Mouse (Mus musculus): Measurements from ENCODE around the gene Ap2a2. TPM values are rescaled to one million over a fixed set of nuclear protein-coding genes. Genes with fewer than 3 reads are reported as not detected.

The Ap2a2 gene
- total and polyA plus RNA-seq, 3 experiments = 28.5 to 58.3 (median 55.1) TPM

DNA sequence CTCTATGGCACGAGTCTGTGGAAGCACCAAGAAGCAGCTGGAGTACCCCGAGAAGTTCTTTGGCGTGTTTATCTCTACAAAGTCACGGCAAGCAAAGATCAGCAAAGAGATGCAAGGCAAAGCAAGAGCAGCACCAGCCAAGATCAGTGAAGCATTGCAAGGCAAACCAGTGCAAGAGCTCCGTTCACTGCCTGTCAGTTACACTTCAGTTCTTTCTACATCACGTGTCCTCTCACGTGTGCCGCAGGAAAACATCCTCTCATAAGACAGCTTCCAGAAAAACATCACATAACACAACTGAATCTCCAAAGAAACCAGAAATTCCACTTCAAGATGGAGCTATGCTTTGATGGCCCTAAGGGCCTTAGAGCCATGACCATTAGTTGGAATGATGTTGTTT is 29.0 kb downstream of the Ap2a2 start:
- intact Hi-C loops (cut with DNase I) = no loop called here
- WGBS = 95% methylated on average over 8 of the region's 8 CpGs
- no peaks in the 10 kb centered on the region; the same call in 1 of the 2 replicates for H3K4me1 ChIP-seq (ENCODE audit: control insufficient read depth, insufficient read depth, low read length)
- H3K27me3 ChIP-seq (ENCODE audit: control insufficient read depth, insufficient read depth, low read length) = no peaks in the 10 kb centered on the region
- no peak overlapping the region for H3K4me3 ChIP-seq
- 0 out of 2 replicates have a peak, but pooled peaks cover 1% of the 10 kb centered on the region for H3K79me2 ChIP-seq (replicated peaks; ENCODE audit: control insufficient read depth, insufficient read depth, low read length)
- TF ChIP-seq POLR2A (IDR thresholded peaks at IDR 0.05; ENCODE audit: insufficient read depth, low read depth, low read length) (no peak), CTCF (IDR thresholded peaks at IDR 0.05) (no peak), EP300 (IDR thresholded peaks at IDR 0.05; ENCODE audit: insufficient read depth, low read depth, low read length) (no peak)
- no peak overlapping the region for H3K27ac ChIP-seq
- no peak overlapping the region for H3K9ac ChIP-seq (ENCODE audit: low read depth, low read length)
- no peaks in the 10 kb centered on the region for H3K36me3 ChIP-seq (ENCODE audit: control insufficient read depth, insufficient read depth, low read length)
- no peak for DNase-seq

DNA sequence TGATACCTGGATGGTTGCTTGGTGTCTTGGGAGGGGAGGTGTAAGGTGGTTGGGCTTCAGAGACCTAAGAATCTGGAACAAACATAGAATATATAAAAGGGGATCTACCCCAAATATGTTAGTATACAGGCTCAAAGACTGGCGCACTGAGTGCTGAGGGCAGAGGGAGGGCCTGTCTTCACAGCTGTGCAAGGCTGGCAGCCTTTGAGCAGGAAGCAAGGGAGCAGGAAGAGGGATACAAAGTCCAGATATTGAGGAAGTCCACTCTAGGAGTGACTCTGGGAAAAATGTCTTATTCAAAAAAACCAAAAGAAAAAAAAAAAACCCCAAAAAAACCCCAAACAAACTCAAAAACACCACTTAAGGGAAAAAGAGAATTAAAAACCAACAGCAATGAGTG is 30.1 kb downstream of the Ap2a2 start:
- Histone ChIP-seq H3K36me3 (ENCODE audit: control insufficient read depth, insufficient read depth, low read length) (no peaks in the 10 kb centered on the region), H3K9ac (ENCODE audit: low read depth, low read length) (no peak overlapping the region)

GRCm38 (mm10) chr7:141593056-141593455 is 31.1 kb downstream of the Ap2a2 start:
- Histone ChIP-seq H3K36me3 (ENCODE audit: control insufficient read depth, insufficient read depth, low read length) (no peaks in the 10 kb centered on the region), H3K27ac (no peak overlapping the region), H3K4me1 (ENCODE audit: control insufficient read depth, insufficient read depth, low read length) (no peaks in the 10 kb centered on the region; the same call in 1 of the 2 replicates), H3K9ac (ENCODE audit: low read depth, low read length) (no peak overlapping the region), H3K79me2 (replicated peaks; ENCODE audit: control insufficient read depth, insufficient read depth, low read length) (no peaks in the 10 kb centered on the region), H3K27me3 (ENCODE audit: control insufficient read depth, insufficient read depth, low read length) (no peaks in the 10 kb centered on the region), H3K4me3 (no peak overlapping the region)
- WGBS = 89% methylated on average over 6 of the region's 6 CpGs
- no peak for DNase-seq
- TF ChIP-seq POLR2A (IDR thresholded peaks at IDR 0.05; ENCODE audit: insufficient read depth, low read depth, low read length) (no peak), EP300 (IDR thresholded peaks at IDR 0.05; ENCODE audit: insufficient read depth, low read depth, low read length) (no peak), CTCF (IDR thresholded peaks at IDR 0.05) (no peak)
- intact Hi-C loops (cut with DNase I) = no loop called here

More for the DNA sequence above, 30.1 kb downstream of the Ap2a2 start:
- H3K4me1 ChIP-seq (ENCODE audit: control insufficient read depth, insufficient read depth, low read length) = no peaks in the 10 kb centered on the region; the same call in 1 of the 2 replicates
- 0 out of 2 replicates have a peak, but pooled peaks cover 1% of the 10 kb centered on the region for H3K79me2 ChIP-seq (replicated peaks; ENCODE audit: control insufficient read depth, insufficient read depth, low read length)
- TF ChIP-seq CTCF (IDR thresholded peaks at IDR 0.05) (no peak), POLR2A (IDR thresholded peaks at IDR 0.05; ENCODE audit: insufficient read depth, low read depth, low read length) (no peak), EP300 (IDR thresholded peaks at IDR 0.05; ENCODE audit: insufficient read depth, low read depth, low read length) (no peak)
- DNase-seq = no peak
- WGBS = 41% methylated on average over 1 of the region's 1 CpGs
- intact Hi-C loops (cut with DNase I) = no loop called here
- no peaks in the 10 kb centered on the region for H3K27me3 ChIP-seq (ENCODE audit: control insufficient read depth, insufficient read depth, low read length)
- no peak overlapping the region for H3K27ac ChIP-seq
- no peak overlapping the region for H3K4me3 ChIP-seq

DNA sequence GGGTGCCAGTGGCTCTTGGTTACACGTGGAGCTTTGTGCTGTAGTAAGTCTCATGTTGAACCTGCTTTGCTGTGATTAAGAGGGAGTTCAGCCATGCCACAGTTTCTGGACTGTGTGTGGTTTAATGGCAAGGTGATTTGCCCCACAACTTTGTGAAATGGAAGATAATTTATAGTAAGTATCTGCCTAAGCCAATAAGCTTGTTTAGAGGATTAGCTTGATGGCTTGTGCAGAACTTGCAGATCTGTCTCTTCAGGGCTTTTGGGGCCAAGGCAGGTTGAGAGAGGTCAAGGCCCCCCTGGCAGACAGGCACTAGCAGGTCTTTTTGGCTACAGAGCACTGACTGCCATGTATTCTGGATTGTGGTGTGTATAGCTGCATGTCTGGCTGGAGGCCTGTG is 35.0 kb downstream of the Ap2a2 start:
- 86% methylated on average over 1 of the region's 1 CpGs for WGBS
- Histone ChIP-seq H3K27ac (no peak overlapping the region), H3K9ac (ENCODE audit: low read depth, low read length) (no peak overlapping the region), H3K79me2 (replicated peaks; ENCODE audit: control insufficient read depth, insufficient read depth, low read length) (no peaks in the 10 kb centered on the region), H3K4me1 (ENCODE audit: control insufficient read depth, insufficient read depth, low read length) (no peaks in the 10 kb centered on the region; the same call in 1 of the 2 replicates), H3K27me3 (ENCODE audit: control insufficient read depth, insufficient read depth, low read length) (no peaks in the 10 kb centered on the region), H3K36me3 (ENCODE audit: control insufficient read depth, insufficient read depth, low read length) (no peaks in the 10 kb centered on the region), H3K4me3 (no peak overlapping the region)
- intact Hi-C loops (cut with DNase I) = no loop called here
- DNase-seq = no peak
- TF ChIP-seq EP300 (IDR thresholded peaks at IDR 0.05; ENCODE audit: insufficient read depth, low read depth, low read length) (no peak), CTCF (IDR thresholded peaks at IDR 0.05) (no peak), POLR2A (IDR thresholded peaks at IDR 0.05; ENCODE audit: insufficient read depth, low read depth, low read length) (no peak)

- H3K9ac ChIP-seq (ENCODE audit: low read depth, low read length) = no peak overlapping the region
- H3K79me2 ChIP-seq (replicated peaks; ENCODE audit: control insufficient read depth, insufficient read depth, low read length) = no peaks in the 10 kb centered on the region
- no peaks in the 10 kb centered on the region for H3K27me3 ChIP-seq (ENCODE audit: control insufficient read depth, insufficient read depth, low read length)
- no peak for DNase-seq
- no peaks in the 10 kb centered on the region for H3K36me3 ChIP-seq (ENCODE audit: control insufficient read depth, insufficient read depth, low read length)
- 85% methylated on average over 6 of the region's 6 CpGs for WGBS
- no peaks in the 10 kb centered on the region for H3K4me1 ChIP-seq (ENCODE audit: control insufficient read depth, insufficient read depth, low read length)
- intact Hi-C loops (cut with DNase I) = no loop called here
- no peak overlapping the region for H3K4me3 ChIP-seq
- H3K27ac ChIP-seq = no peak overlapping the region
- TF ChIP-seq CTCF (IDR thresholded peaks at IDR 0.05) = no peak
- no peak for TF ChIP-seq EP300 (IDR thresholded peaks at IDR 0.05; ENCODE audit: insufficient read depth, low read depth, low read length)
- no peak for TF ChIP-seq POLR2A (IDR thresholded peaks at IDR 0.05; ENCODE audit: insufficient read depth, low read depth, low read length)
Measured at GRCm38 (mm10) chr7:141597563-141597962, 35.6 kb downstream of the Ap2a2 start.

DNA sequence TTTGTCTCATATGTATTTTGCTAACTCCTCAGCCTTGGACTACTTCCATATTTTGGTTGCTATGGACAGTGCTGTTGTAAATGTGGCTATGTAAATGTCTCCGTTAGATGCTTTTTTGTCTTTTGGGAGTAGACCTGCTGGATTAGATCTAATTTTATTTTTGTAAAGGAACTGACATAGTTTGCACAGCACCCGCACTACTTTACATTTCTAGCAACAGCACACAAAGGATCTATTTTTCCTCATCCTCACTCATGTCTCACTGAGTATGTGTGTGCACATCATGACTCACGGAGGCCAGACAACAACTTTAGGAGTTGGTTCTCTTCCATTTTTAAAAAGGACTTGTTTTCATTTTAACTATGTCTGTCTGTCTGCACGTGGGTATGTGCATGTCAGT is 45.7 kb downstream of the Ap2a2 start:
- Histone ChIP-seq H3K4me3 (no peak overlapping the region), H3K27me3 (ENCODE audit: control insufficient read depth, insufficient read depth, low read length) (no peaks in the 10 kb centered on the region), H3K4me1 (ENCODE audit: control insufficient read depth, insufficient read depth, low read length) (peaks cover 11% of the 10 kb centered on the region), H3K27ac (no peak overlapping the region), H3K9ac (ENCODE audit: low read depth, low read length) (no peak overlapping the region), H3K36me3 (ENCODE audit: control insufficient read depth, insufficient read depth, low read length) (no peaks in the 10 kb centered on the region), H3K79me2 (replicated peaks; ENCODE audit: control insufficient read depth, insufficient read depth, low read length) (no peaks in the 10 kb centered on the region)
- DNase-seq = no peak
- intact Hi-C loops (cut with DNase I) = no loop called here
- 83% methylated on average over 4 of the region's 4 CpGs for WGBS
- TF ChIP-seq EP300 (IDR thresholded peaks at IDR 0.05; ENCODE audit: insufficient read depth, low read depth, low read length) (no peak), POLR2A (IDR thresholded peaks at IDR 0.05; ENCODE audit: insufficient read depth, low read depth, low read length) (no peak), CTCF (IDR thresholded peaks at IDR 0.05) (no peak)

Measured in heart, adult 2 months (tissue).